Mouse (Mus musculus) adrenal gland, postnatal 14 days (tissue): ENCODE measurements around the gene Enpp1. TPM values are rescaled to one million over a fixed set of nuclear protein-coding genes. Genes with fewer than 3 reads are reported as not detected.
A peak's percentile ranks its signal among the peaks of the same experiment; 100 is the strongest.

Experiments
- DNase-seq: peaks from one replicate; pipeline ENCODE4 v3.0.0; 2021; ENCODE audit warnings: mixed read lengths
- long read RNA-seq, 2 experiments: library from polyadenylated mRNA; stranded (forward); transcript quantifications; one replicate each; pipeline ENCODE4 v2.0.0; 2021
- total RNA-seq: library from RNA; stranded (reverse); gene quantifications from 2 replicates; pipeline ENCODE4 v1.2.3, GENCODE M21; 2021

Gene Enpp1
- 4.4 and 4.8 TPM in 2 replicates for total RNA-seq
- long read RNA-seq, experiment 1, full-length matches to known transcripts = 1 of 1 reads
- long read RNA-seq, experiment 1, partial matches to known transcripts = 0 of 1 reads
- long read RNA-seq, experiment 1, other reads (novel, unspliced or antisense) = 0 of 1 reads
- long read RNA-seq, experiment 2, full-length matches to known transcripts = 2 of 2 reads
- long read RNA-seq, experiment 2, partial matches to known transcripts = 0 of 2 reads
- long read RNA-seq, experiment 2, other reads (novel, unspliced or antisense) = 0 of 2 reads

DNA sequence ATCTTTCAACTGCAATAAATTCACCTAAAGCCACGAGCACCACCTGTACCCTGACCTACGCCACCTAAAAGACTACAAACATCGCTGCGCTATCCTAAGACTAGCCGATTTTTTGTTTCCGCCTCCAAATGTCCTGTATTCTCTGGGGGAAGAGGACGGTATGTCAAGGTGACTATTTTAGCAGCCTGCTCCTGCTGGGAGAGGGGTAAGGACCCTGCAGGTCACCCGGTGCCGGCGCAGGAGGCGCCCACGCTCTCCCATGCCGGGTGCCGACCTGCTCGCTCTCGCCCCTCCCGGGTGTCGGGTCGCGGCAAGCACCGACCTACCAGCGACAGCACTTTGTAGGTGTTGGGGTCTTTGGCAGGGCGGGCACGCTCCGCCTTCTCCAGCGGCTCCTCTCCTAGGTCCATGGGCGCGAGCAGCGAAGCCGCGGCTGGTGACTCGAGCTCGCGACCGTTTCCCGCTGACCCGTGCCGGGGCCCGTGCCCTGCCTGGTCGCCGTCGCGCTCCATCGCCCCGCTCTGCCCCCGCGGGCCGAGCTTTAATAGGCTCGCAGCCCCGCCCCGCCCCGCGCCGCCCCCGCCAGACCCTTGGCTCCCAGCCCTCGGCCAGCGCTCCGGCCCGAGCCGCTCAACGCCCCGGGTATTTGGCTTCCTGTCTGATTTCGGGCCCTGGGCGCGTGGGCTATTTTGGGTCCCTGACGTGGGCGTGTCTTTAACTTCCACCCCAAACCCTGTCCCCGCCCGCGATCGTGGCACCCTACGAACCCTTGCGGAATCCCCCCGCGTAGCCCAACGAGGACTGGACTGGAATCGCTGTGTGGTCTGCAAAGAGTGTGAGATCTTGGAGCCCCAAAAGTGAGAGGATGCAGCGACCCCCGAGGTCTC is at the start of gene Enpp1:
TSS of gene Enpp1 (minus strand) at position 680 of the 887 bp plus-strand sequence.
- peak; percentile 71 for DNase-seq

DNA sequence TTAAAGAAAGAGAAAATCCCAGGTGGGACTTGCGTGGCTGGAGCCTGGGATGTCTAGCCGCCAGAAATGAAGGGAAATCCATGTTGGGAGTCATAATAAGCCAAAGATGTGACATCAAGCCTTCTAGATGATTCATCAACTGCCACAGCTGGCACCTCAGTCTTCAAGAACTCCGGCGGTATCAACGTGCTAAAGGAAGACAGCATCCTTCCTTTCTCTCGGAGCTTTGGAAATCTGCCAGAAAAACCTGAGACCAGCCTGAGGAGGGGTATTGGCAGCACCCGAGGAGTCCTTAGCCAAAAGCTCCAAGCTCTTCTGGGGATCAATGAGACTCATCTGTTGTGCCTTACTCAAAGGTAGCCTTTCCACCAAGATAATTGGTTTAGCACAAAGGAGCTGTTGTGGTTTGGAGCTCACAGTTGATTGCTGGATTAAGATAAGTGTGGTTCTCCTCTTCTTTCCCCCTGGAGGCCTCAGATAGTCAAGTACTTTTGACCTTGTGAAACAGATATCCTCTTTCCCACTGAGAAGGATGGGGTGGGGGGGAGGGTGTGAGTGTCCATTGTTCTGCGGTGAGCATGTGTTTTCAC is 46.5 kb upstream of the Enpp1 start:
- no peak for DNase-seq

DNA sequence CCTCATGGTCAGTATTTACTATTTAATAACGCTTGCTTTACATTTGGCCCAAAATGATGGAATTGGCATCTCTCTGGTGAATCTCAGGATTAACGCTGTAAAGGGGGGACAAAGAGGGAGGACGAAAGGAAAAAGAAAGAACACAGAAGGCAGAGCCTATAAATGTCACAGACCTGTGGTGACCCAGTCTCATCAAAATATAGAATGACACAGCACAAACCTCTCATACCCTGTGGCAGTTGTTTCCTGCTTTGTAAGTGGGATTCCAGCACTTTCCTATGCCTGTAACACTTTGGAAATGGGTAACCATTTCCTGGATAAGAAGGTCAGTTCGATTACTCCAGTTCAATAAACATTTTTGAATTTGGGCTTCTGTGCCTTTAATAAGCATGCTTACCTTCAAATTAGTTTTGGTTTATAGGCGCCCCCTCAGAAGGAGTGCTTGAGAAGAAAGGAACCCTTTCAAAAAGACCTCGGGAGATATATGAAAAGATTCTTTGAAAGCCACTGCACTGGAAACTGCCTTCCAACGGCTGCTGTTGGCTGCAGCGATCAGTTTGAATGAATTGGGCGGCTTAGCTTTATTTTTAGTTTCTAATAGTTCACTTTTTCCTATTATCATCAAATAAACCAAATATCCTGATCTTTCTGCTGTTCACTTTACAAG is 43.0 kb upstream of the Enpp1 start:
- DNase-seq = no peak

DNA sequence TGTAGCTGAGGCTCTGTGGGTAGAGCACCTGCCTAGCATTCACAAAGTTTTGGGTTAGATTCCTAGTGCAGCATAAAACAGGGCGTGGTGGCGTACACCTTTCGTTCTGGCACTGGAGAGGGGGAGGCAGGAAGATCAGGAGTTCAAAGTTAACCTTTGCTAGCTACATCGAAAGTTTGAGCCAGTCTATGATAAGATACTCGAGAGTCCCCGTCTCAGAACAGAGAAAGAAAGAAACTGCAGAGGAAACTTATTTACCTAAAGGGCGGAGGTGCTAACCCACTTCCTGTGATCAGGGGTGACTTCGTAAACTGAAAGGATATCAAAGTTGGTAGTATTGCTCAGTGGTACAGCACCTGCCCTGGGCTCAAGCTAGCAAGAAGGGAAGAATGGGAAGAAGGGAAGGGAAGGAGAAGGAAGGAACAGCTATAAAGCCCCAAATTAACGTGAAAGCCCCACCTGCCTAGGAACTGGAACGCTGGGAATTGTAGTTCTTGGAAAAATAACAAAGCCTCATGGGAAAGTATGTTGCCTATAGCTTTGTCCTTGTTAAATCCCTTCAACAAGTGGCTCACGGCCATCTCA is 42.4 kb upstream of the Enpp1 start:
- DNase-seq = no peak

DNA sequence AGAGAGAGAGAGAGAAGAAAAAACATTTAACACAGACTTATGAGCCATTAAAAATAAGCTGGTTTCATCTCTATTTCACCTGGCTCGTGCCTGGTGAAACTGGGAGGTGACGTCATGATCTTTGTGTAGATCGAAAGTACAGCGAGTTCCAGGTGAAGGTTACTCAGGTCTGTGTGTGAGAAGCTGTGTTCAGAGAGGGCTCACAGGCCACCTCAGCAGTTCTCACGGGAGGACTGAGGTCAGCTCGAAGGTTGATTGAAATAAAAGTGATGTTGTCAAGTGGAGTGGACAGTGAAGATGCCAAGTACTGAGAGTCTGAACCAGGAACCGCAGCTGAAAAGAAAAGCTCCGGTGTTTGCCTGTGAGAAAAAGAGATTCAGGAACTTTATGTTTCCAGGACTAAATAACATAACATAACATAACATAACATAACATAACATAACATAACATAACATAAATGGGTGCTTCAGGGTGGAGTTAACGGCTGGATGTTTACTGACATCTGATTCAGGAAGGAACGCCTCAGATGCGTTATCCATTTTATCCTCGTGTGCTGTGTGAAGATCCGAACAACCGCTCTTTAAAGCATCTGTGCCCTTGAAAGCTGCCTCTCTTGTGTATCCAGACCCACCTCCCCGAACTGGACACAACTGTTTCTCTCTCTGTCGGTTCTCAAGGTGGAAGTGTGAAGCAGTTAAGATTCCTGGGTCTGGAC is 41.7 kb upstream of the Enpp1 start:
- DNase-seq = no peak

DNA sequence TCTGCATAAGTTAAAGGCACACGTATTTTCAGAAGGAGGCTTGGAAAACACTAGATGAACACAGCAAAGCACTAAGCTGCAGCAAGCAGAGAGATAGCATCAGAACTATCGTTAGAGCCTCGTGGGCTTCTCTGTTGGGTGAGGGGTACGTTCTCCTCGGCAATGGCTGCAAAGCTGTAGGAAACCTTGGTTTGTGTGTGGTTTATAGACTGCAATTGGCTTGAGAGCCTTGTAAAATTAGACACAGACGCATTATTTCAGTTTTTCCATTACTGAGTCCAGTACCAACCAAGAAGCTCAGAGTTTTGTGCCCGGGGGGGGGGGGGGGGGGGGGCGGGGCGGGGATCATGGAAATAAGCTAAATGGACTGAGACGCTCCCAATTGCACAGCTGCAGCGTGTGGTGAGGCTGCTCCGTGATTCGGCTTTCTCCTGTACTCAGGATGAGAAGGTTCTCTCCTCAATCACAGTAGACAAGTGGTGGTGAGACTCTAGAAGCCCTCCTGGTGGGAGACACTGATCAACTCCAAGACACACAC is 31.1 kb upstream of the Enpp1 start:
- no peak for DNase-seq

DNA sequence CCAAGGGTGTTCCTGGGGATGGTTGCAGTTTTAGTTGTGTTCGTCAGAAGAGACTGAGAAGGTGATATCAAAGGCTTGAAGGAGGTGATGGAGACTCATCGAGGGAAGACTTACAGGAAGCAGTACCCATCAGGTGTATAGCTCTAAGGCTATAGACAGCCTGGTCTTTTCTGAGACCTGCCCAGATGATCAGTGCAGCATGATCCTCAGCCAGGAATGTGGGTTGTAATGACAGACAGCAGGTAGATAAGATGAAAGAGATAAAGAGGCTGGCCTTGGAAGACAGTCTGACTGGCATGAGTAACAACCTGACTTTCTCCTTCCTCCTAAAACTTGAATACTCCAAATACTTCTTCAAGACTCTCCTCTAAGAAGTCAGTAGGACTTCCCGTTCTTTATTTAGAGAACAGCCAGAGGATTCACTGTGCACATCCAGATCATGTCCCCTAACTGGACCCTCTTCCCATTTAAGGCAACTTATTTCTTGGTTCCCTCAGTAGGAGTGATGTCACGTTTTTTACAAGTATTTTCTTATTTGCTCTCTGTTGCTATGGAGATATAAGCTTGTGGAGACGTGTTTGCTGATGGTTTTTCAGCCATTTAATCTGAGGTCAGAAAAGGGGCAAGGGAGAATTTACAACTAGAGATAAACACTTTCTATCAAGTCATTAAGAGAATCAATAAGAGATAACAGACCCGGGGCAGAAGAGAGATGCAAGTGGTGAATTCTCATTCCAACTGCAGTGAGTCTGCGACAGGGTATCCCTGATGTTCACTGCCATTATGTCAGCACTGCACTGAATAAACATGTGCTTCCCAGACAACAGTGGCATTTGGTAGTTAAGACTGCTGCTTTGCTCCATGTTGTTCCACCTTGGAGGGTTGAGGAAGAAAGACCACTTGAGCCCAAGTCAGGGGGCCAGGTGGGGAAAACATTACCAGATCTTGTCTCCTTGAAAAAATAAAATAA is 29.6 kb upstream of the Enpp1 start:
- DNase-seq = no peak

DNA sequence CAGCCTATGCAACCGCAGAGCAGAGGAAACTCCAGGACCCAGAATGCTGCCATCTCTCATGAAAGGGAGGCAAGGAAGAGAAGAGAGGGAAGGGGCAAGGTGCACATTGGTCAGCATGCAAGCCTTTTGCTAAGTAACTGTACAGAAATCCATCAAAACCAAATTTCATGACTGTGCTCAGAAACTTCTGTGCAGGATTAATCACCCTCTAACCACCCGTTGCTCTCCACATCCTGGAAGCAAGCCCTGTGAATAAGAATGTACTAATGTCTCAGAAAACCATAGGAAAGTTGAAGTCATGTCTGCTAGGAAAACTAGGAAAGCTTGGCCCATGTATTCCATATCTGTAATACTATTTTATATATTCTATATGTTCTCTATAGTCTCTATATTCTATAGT is 27.2 kb upstream of the Enpp1 start:
- no peak for DNase-seq

DNA sequence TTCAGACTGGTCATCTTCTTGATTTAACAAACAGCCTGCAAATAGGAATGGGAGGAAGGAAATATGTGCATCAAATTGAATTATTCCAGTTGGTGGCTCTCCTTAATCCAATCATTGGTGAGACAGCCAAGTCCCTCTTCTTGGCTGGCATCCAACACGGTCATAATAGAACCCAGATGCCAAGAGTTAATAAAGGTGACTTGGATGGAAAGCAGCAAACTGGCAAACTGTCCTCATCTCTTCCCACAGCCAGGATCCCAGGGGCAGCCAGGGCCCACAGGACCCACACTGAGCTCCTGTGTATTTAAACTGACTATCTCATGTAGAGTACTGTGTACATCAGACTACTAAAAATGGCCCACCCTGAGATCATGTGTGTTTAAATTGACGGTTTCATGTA is 26.5 kb upstream of the Enpp1 start:
- peak; percentile 6 for DNase-seq

DNA sequence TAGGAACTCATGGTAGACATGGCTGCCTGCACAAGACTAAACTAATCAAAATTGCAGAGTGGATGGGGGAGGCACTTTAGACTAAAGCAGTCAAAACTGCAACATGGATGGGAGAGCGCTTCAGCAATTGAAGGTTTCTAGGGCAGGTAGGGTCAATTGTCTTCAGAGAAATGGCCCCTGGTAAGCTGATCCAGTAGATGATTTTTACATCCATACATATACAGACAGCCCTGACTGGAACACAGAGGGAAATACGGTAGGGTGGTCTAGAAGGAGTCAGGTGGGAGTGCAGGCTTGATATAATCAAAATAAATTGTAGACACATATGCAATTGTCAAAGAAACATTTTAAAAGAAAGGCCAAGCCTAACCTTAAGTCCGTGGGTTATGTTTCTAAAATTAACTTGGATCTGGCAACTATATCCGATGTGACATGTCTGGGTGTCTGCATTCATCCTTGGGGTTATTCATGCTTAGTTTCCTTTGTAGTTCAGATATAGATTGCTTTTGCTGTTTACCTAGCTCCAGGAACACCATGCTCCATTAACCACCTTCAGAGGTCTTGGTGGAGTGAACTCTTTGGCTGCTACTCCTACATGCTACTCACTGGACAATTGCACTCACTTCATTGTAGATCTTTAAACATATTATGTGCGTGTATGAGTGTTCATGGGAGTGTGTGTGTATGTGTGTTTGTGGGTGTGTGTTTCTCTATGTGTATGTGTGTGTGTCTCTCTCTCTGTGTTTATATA is 23.2 kb upstream of the Enpp1 start:
- no peak for DNase-seq

DNA sequence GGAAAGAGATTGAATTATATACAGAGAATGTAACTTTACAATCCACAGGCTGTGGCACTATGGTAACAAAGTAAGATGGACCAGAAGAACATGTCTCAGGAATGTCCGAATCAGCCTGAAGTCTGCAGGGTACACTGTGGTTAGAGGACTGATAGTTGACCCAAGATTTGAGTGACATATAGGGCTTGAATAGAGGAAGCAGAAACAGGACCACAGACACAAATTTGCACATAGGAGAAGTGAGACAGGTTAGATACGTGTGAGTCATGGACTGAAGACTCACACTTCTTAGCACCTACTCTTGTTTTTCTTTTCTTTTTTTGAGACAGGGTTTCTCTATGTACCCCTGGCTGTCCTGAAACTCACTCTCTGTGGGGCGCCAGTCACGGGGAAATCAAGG is 15.5 kb upstream of the Enpp1 start:
- no peak for DNase-seq

DNA sequence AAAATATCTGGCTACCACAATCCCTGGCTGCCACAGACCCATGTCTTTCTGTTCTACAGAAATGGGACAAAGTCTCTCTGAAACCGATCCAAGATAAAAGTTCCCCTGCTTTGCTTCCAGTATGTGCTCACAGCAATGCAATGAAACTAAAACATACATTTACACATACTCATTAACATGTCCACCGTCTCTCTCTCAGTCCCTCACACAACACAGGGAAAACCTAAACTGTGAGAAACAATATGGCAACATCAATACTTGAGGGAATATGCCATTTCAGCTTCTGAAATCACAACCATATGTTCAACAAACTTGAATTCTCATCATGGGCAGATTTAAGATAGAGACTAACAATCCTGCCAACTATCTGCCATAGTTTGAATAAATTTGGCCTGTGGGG is 13.2 kb upstream of the Enpp1 start:
- no peak for DNase-seq

DNA sequence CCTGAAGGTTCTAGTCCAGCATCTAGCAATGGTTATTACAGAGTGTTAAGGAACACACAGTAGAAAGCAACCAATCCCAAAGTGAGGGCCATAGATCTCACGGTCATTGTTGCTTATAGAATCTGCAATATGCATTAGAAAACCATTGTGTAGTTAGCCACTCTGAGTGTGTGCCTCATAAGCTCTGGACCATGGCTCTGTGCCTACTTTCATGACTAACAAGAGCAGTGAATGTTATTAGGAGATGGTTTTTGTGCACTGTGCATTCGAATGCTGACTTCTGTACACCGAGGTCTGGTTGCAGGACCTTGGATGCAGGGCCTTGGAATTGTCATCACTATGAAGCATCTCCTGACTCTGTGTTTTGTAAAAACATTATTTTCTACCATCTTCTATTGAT is 9.9 kb upstream of the Enpp1 start:
- DNase-seq = no peak

DNA sequence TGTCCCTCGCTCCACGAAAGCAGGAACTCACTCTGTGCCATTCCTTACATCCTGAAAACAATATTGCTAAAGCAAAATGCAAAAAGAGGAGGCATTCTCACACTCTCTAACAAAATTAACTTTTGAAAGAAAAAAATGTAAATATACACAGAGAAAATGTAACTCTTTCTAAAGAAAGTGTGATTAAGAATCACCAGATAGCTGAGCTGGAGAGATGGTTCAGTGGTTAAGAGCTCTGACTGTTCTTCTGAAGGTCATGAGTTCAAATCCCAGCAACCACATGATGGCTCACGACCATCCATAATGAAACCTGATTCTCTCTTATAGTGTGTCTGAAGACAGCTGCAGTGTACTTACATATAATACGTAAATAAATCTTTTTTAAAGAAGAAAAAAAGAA is 7.4 kb upstream of the Enpp1 start:
- no peak for DNase-seq

DNA sequence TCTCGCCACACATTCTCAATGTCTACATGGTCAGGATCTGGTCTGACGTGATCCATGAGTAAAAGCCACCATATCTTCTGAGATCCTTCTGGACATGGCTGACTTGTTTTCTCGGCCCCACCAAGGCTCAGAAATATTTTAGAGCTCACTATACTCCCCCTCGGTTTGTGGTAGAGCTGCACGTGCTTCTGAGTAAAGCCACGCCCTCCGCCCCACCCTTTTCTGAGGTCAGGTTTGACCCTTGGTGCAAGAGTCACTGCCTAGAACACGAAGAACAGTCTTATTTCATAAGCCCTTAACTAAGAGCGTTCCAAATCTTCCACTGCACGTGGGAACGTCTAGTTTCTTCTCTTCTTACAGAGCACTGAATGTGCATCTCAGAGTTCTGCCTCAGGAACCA is 6.8 kb upstream of the Enpp1 start:
- no peak for DNase-seq

DNA sequence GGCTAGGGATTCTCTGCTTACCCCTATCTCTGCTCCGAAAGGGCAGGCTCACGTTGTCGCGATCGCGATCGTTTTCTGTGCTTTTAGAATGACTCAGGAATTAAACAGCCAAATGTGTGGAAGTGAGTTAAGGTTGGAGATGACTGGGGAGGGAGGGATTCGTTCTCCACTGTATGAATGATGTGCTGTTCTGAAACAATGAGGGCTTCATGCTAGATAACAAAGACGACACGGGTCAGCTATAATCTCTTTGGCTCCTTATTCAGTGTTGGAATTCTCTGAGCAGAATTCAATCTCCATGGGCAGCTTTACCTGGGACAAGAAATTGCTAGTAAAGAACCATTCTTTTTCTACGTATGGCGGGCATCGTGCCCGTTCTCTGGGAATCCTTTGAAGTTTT is 6.1 kb upstream of the Enpp1 start:
- no peak for DNase-seq

DNA sequence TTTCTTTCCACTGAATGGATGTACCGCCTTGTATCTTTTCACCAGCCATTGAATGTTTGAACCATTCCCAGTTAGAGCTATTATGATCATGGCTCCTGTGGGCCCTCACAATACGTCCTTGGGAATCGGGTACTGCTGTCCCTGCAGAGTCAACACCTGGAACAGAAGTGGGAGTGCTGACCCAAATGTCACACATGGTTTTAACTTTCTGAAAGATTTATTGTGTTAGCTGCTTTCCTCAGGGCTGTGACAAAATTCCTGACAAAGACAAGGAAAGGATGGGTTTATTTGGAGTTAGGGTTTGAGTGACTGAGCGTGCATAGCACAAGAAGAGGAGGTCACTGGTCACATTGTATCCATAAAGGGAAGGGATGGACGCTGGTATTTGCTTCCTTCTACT is 4.3 kb upstream of the Enpp1 start:
- no peak for DNase-seq

DNA sequence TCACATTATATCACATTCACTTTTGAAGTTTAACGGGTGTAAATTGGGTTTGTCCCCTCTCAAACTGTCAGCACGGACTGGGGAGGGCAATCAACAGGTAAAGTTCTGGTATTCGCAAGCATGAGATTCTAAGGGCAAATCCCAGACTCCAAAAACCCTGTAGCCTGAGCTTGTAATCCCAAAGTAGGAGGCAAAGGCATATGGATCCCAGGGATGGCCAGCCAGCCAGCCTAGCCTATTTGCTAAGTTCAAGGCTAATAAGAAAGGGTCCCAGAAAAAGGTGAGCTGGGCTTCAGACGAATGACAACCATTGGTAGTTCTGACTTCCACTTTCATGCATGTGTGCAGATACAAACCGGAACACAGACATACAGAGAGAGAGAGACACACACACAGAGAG is 942 bp upstream of the Enpp1 start:
- DNase-seq = no peak

DNA sequence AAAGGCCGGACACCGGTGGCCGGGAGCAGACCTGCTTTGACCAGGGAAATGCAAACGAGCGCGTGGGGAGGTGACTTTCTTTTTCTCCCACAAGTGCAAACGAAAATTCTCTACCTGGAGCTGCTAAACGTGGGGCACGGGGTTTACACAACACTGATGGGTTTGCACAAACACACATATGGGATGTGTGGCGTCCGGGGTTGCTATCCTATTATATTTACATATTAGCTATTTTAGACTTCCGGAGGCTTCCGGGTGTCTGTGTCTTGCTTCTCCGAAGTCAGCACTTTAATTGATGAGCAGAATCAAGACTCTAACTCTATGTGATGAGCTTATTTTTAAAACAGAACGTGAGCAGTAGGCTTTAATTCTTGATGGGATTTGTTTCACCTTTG is 405 bp upstream of the Enpp1 start:
- no peak for DNase-seq

DNA sequence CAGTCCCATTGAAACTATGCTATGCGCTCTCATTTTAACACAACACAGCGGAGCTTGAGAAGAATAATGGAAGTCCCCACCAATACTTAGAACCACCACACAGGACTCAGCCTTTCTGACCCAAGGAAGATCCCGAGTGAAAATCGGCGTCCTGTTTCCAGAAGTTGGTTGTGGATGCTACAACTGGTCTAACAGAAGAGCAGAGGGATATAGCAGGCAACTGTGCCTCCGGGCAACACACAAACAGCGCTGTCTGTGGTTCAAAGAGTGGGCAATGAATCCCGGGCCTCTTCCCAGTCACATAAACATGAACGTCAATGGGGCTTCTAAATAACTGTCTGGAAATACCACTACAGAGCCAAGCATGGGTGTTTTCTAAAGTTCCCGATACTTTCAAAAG is 888 bp downstream of the Enpp1 start:
- DNase-seq = no peak
